ENCODE assay signal across 13 mouse cellular contexts in genomic region chr17:10479020-10479707, GRCm38 (mm10).
A peak's percentile ranks its signal among the peaks of the same experiment; 100 is the strongest.
DNase-seq lines count a peak whose midpoint lies in the region; ATAC-seq and TF ChIP-seq lines count a peak whose summit lies in the region.
"Had no signal": no experiment of that assay in that cellular context is flagged by ENCODE, and none has a peak within 500 bp of the region (broad histone marks: within the 10 kb centered on the region; RNA-seq: fewer than 3 reads in every experiment).

No protein-coding gene starts in this region.

- no peaks in the 10 kb centered on the region for H3K27me3 ChIP-seq in hindbrain, embryonic 12.5 days
- H3K27me3 ChIP-seq in hindbrain, embryonic 16.5 days (replicated peaks; ENCODE audit: control insufficient read depth, insufficient read depth, low read length): no peaks in the 10 kb centered on the region
- H3K27me3 ChIP-seq in heart, postnatal 0 days (ENCODE audit: control insufficient read depth, insufficient read depth, low read length): no peaks in the 10 kb centered on the region
- H3K27me3 ChIP-seq: forebrain, embryonic 12.5 days had no signal

- DNase-seq in ES-CJ7 (ENCODE audit: low read depth, low spot score): peak; percentile 33
- peak; percentile 51 for DNase-seq in adrenal gland, postnatal 10 days
- peak; percentile 80 for DNase-seq in heart, postnatal 0 days (ENCODE audit: low spot score)
- no peak for DNase-seq in natural killer cell, adult 2 months (ENCODE audit: low spot score in 2 of 2)
- DNase-seq: left cerebral cortex, postnatal 4 days; right cerebral cortex, postnatal 14 days; thymus, postnatal 14 days had no signal

- no peaks in the 10 kb centered on the region for H3K36me3 ChIP-seq in hindbrain, embryonic 12.5 days
- H3K36me3 ChIP-seq in hindbrain, embryonic 16.5 days (ENCODE audit: control insufficient read depth, insufficient read depth, low read length): no peaks in the 10 kb centered on the region
- H3K36me3 ChIP-seq in heart, postnatal 0 days (replicated peaks; ENCODE audit: control insufficient read depth, insufficient read depth, low read length): no peaks in the 10 kb centered on the region
- H3K36me3 ChIP-seq: forebrain, embryonic 12.5 days had no signal

- no peaks in the 10 kb centered on the region for H3K9me3 ChIP-seq in hindbrain, embryonic 12.5 days (replicated peaks)
- no peaks in the 10 kb centered on the region for H3K9me3 ChIP-seq in hindbrain, embryonic 16.5 days (ENCODE audit: control insufficient read depth, low read length)
- no peaks in the 10 kb centered on the region for H3K9me3 ChIP-seq in heart, postnatal 0 days (replicated peaks; ENCODE audit: control insufficient read depth, low read length)
- H3K9me3 ChIP-seq: forebrain, embryonic 12.5 days had no signal

- peak overlapping the region; percentile 55 for H3K27ac ChIP-seq in hindbrain, embryonic 12.5 days
- H3K27ac ChIP-seq in hindbrain, embryonic 16.5 days (ENCODE audit: low read depth, low read length): no peak overlapping the region
- peak overlapping the region; percentile 92 for H3K27ac ChIP-seq in heart, postnatal 0 days (ENCODE audit: low read depth)
- H3K27ac ChIP-seq: forebrain, embryonic 12.5 days; hindbrain, postnatal 0 days had no signal

- H3K4me3 ChIP-seq in hindbrain, embryonic 12.5 days: no peak overlapping the region
- H3K4me3 ChIP-seq in hindbrain, embryonic 16.5 days (ENCODE audit: low read length): no peak overlapping the region
- no peak overlapping the region for H3K4me3 ChIP-seq in heart, postnatal 0 days (ENCODE audit: low read depth, low read length)
- H3K4me3 ChIP-seq: forebrain, embryonic 12.5 days; myocyte had no signal

- no peak overlapping the region for H3K9ac ChIP-seq in hindbrain, embryonic 12.5 days
- no peak overlapping the region for H3K9ac ChIP-seq in hindbrain, embryonic 16.5 days (ENCODE audit: low read depth, low read length)
- H3K9ac ChIP-seq in heart, postnatal 0 days (replicated peaks; ENCODE audit: low read depth, low read length): peak overlapping the region; percentile 43; the same call in 1 of the 2 replicates
- H3K9ac ChIP-seq: forebrain, embryonic 12.5 days had no signal

- H3K4me2 ChIP-seq in hindbrain, embryonic 12.5 days (replicated peaks): no peak overlapping the region
- H3K4me2 ChIP-seq in hindbrain, embryonic 16.5 days (ENCODE audit: low read length): no peak overlapping the region
- H3K4me2 ChIP-seq in heart, postnatal 0 days (ENCODE audit: low read depth, low read length): no peak overlapping the region
- H3K4me2 ChIP-seq: forebrain, embryonic 12.5 days had no signal

- no peak for ATAC-seq in hindbrain, embryonic 12.5 days (ENCODE audit: low FRiP score)
- no peak for ATAC-seq in hindbrain, embryonic 16.5 days
- ATAC-seq in heart, postnatal 0 days (ENCODE audit: insufficient read depth, low read depth): peak; percentile 90
- no peak for ATAC-seq in megakaryocyte, adult 5-6 weeks (ENCODE audit: poor library complexity, severe bottlenecking)
- ATAC-seq: hindbrain, postnatal 0 days had no signal

- no peak for TF ChIP-seq EP300 in heart, postnatal 0 days (IDR thresholded peaks at IDR 0.05; ENCODE audit: low read depth)

- peaks cover 33% of the 10 kb centered on the region for H3K4me1 ChIP-seq in hindbrain, embryonic 12.5 days
- peaks cover 8% of the 10 kb centered on the region for H3K4me1 ChIP-seq in hindbrain, embryonic 16.5 days (ENCODE audit: control insufficient read depth, insufficient read depth, low read depth, low read length)
- peaks cover 47% of the 10 kb centered on the region for H3K4me1 ChIP-seq in heart, postnatal 0 days (ENCODE audit: control insufficient read depth, insufficient read depth)

- TF ChIP-seq CTCF in heart, postnatal 0 days (IDR thresholded peaks at IDR 0.05; ENCODE audit: low read depth): no peak

- 64% methylated on average over 17 of the region's 17 CpGs for WGBS in hindbrain, embryonic 12.5 days
- 76% methylated on average over 17 of the region's 17 CpGs for WGBS in hindbrain, embryonic 16.5 days
- WGBS in heart, postnatal 0 days: 40% methylated on average over 17 of the region's 17 CpGs

Comparison
In these comparisons a context has a peak if more than half of its experiments do, and no peak if none do; other contexts are left out.
1. DNase-seq: peak in ES-CJ7 (single experiment), adrenal gland, postnatal 10 days (single experiment) and heart, postnatal 0 days (single experiment); none in natural killer cell, adult 2 months (0 of 2).